Mouse (Mus musculus): Measurements from ENCODE around the gene Samd3.

DNA sequence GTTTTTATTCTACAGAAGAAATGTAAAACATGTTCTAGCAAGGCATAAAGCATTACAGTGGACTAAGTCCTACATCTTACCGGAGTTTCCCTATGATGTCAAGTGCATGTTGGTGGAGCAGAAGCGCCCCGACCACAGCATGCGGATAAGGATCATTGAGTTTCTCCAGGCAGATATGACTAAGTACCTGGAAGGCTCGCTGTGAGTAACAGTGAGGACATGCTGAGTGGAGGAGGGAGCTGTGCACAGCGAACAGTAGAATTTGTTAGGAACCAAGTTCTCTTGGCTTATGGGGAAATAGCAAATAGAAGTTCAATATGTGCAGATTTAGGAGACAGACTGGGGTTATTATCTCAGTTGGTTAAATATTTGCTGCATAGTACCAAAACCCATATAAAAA is 15.0 kb downstream of the Samd3 start:
- TF ChIP-seq MYOD1 (IDR thresholded peaks at IDR 0.05; ENCODE audit: control insufficient read depth, insufficient read length, low read depth), result no peak
- no peak for TF ChIP-seq CTCF (IDR thresholded peaks at IDR 0.05; ENCODE audit: control insufficient read depth, insufficient read depth, insufficient read length)
- TF ChIP-seq CEBPB (IDR thresholded peaks at IDR 0.05; ENCODE audit: low read depth), result no peak
- TF ChIP-seq MAX (IDR thresholded peaks at IDR 0.05), result no peak
